Mouse (Mus musculus): Measurements from ENCODE around the gene Ces2g. TPM values are rescaled to one million over a fixed set of nuclear protein-coding genes. Genes with fewer than 3 reads are reported as not detected.

Ces2g gene
- 0.09 and 0.11 TPM in 2 replicates for total RNA-seq (2012; rRNA removed)

DNA sequence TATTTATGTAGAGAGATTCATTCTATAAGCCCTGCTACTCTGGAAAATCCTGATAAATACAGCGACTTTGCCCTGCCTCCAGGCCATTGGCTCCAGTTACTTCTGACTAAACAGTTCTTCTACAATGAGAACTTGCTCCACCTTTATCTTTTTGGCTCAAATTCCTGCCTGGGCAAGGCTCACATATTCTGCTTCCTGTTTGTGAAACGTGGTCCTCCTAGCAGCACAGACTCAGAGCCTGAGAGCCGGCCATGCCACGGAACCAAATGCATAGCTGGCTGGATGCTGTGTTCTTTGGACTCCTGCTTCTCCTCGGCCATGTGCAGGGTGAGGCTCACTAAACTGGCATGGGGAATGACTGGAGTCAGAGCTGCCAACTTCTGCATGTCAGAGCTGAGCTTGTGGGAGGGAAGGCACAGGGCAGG, at the start of gene Ces2g:
Gene Ces2g (plus strand): TSS at position 182 of the 425 bp plus-strand sequence.
- H3K9me3 ChIP-seq (ENCODE audit: control insufficient read depth, insufficient read depth, low read depth, low read length), result no peaks in the 10 kb centered on the region
- H3K27ac ChIP-seq (ENCODE audit: insufficient read depth, low read depth, low read length, poor library complexity, severe bottlenecking), result no peak within 1 kb of the TSS
- H3K36me3 ChIP-seq (ENCODE audit: control insufficient read depth, insufficient read depth, low read length, poor library complexity, severe bottlenecking), result no peaks in the 10 kb centered on the region
- no peaks in the 10 kb centered on the region for H3K4me1 ChIP-seq (ENCODE audit: control insufficient read depth in 2 of 2, insufficient read depth in 2 of 2, low read length in 2 of 2, poor library complexity in 1 of 2)
- in situ Hi-C loops (cut with MboI; ENCODE audit: low sequenced_read_pairs in 2 of 2, unreplicated experiment in 2 of 2), result no loop called here
- TF ChIP-seq ZC3H11A (IDR thresholded peaks at IDR 0.05; ENCODE audit: borderline replicate concordance, low read depth, low read length) (no peak), ZNF384 (IDR thresholded peaks at IDR 0.05; ENCODE audit: low read depth, low read length) (no peak), MAFK (IDR thresholded peaks at IDR 0.05; ENCODE audit: insufficient read depth, low read depth, low read length) (no peak), CHD2 (IDR thresholded peaks at IDR 0.05; ENCODE audit: low read depth, low read length) (no peak), HCFC1 (IDR thresholded peaks at IDR 0.05; ENCODE audit: borderline replicate concordance, insufficient read depth, low read length) (no peak)
- no peak for DNase-seq (ENCODE audit: low read depth, low spot score)
- no peak within 1 kb of the TSS for H3K4me3 ChIP-seq (ENCODE audit: insufficient read depth in 1 of 2, low read depth in 1 of 2, low read length in 2 of 2, poor library complexity in 1 of 2, severe bottlenecking in 1 of 2)
- no peak within 1 kb of the TSS for H3K9ac ChIP-seq (ENCODE audit: insufficient read depth, low read depth, low read length, poor library complexity, severe bottlenecking)

DNA sequence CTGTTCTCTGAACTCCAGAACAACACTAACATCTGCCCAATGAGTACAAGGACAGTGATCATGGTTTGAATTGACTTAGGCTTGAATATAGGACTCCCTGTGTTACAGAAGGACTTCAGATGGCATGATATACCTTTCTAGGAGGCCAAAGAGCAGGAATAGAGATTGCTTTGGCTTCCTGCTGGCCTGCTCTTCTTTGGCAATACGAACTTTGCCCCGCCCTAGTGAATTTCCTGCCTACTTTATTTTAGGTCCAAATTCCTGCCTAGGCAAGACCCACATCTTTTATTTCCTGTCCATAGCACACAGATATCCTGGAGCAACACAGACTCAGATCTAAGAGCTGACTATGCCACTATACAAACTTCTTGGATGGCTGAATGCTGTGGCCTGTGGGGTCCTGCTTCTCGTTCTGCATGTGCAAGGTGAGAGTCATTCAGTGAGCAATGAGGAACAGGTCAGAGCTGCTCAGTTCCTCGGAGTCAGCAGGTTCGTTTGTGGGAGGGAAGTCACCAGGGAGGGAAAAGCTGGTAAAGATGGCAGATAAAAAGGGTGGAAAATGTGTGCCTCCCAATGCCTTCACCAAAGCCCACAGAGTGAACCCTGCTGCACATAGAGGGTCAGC, 35.4 kb upstream of the Ces2g start, which contains the start of gene Ces2e:
Gene Ces2e (plus strand): TSS at position 289 of the 625 bp plus-strand sequence.
- DNase-seq (ENCODE audit: low read depth, low spot score), result no peak
- in situ Hi-C loops (cut with MboI; ENCODE audit: low sequenced_read_pairs in 2 of 2, unreplicated experiment in 2 of 2), result no loop called here

GRCm38 (mm10) chr8:104927301-104927700, 34.2 kb upstream of the Ces2g start:
- H3K4me3 ChIP-seq (ENCODE audit: insufficient read depth in 1 of 2, low read depth in 1 of 2, low read length in 2 of 2, poor library complexity in 1 of 2, severe bottlenecking in 1 of 2), result no peak overlapping the region
- H3K9ac ChIP-seq (ENCODE audit: insufficient read depth, low read depth, low read length, poor library complexity, severe bottlenecking), result no peak overlapping the region
- H3K4me1 ChIP-seq (ENCODE audit: control insufficient read depth in 2 of 2, insufficient read depth in 2 of 2, low read length in 2 of 2, poor library complexity in 1 of 2), result no peaks in the 10 kb centered on the region
- H3K27ac ChIP-seq (ENCODE audit: insufficient read depth, low read depth, low read length, poor library complexity, severe bottlenecking), result no peak overlapping the region
- no peak for DNase-seq (ENCODE audit: low read depth, low spot score)
- in situ Hi-C loops (cut with MboI; ENCODE audit: low sequenced_read_pairs in 2 of 2, unreplicated experiment in 2 of 2), result no loop called here
- no peaks in the 10 kb centered on the region for H3K9me3 ChIP-seq (ENCODE audit: control insufficient read depth, insufficient read depth, low read depth, low read length)
- no peak for TF ChIP-seq ZC3H11A (IDR thresholded peaks at IDR 0.05; ENCODE audit: borderline replicate concordance, low read depth, low read length)
- TF ChIP-seq CHD2 (IDR thresholded peaks at IDR 0.05; ENCODE audit: low read depth, low read length), result no peak
- no peak for TF ChIP-seq HCFC1 (IDR thresholded peaks at IDR 0.05; ENCODE audit: borderline replicate concordance, insufficient read depth, low read length)
- TF ChIP-seq MAFK (IDR thresholded peaks at IDR 0.05; ENCODE audit: insufficient read depth, low read depth, low read length), result no peak
- TF ChIP-seq ZNF384 (IDR thresholded peaks at IDR 0.05; ENCODE audit: low read depth, low read length), result no peak
- no peaks in the 10 kb centered on the region for H3K36me3 ChIP-seq (ENCODE audit: control insufficient read depth, insufficient read depth, low read length, poor library complexity, severe bottlenecking)

More for the DNA sequence above, 35.4 kb upstream of the Ces2g start, which contains the start of gene Ces2e:
- no peaks in the 10 kb centered on the region for H3K9me3 ChIP-seq (ENCODE audit: control insufficient read depth, insufficient read depth, low read depth, low read length)
- no peak within 1 kb of the TSS for H3K27ac ChIP-seq (ENCODE audit: insufficient read depth, low read depth, low read length, poor library complexity, severe bottlenecking)
- H3K4me3 ChIP-seq (ENCODE audit: insufficient read depth in 1 of 2, low read depth in 1 of 2, low read length in 2 of 2, poor library complexity in 1 of 2, severe bottlenecking in 1 of 2), result no peak within 1 kb of the TSS
- H3K36me3 ChIP-seq (ENCODE audit: control insufficient read depth, insufficient read depth, low read length, poor library complexity, severe bottlenecking), result no peaks in the 10 kb centered on the region
- TF ChIP-seq CHD2 (IDR thresholded peaks at IDR 0.05; ENCODE audit: low read depth, low read length), result no peak
- no peaks in the 10 kb centered on the region for H3K4me1 ChIP-seq (ENCODE audit: control insufficient read depth in 2 of 2, insufficient read depth in 2 of 2, low read length in 2 of 2, poor library complexity in 1 of 2)
- H3K9ac ChIP-seq (ENCODE audit: insufficient read depth, low read depth, low read length, poor library complexity, severe bottlenecking), result no peak within 1 kb of the TSS

DNA sequence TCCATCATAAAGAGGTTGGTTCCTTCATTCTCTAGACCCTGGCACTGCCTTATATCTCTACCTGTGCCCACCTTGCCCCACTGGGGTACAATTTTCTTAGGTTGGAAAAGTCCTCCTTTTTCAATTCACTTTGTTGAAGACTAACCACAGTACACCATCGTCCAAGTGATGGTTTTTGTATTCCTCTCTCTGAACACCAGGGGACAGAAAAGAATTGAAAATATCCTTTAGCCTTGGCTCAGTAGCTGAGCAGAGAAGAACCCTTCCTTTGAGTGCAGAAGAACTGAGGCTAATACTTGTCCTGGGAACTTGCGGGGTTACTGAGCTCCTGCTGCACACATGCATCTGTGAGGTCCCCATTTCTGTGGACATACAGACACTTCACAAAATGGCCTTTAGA, 16.9 kb upstream of the Ces2g start:
- no peak overlapping the region for H3K27ac ChIP-seq (ENCODE audit: insufficient read depth, low read depth, low read length, poor library complexity, severe bottlenecking)
- no peak overlapping the region for H3K4me3 ChIP-seq (ENCODE audit: insufficient read depth in 1 of 2, low read depth in 1 of 2, low read length in 2 of 2, poor library complexity in 1 of 2, severe bottlenecking in 1 of 2)
- no peaks in the 10 kb centered on the region for H3K36me3 ChIP-seq (ENCODE audit: control insufficient read depth, insufficient read depth, low read length, poor library complexity, severe bottlenecking)
- no peaks in the 10 kb centered on the region for H3K9me3 ChIP-seq (ENCODE audit: control insufficient read depth, insufficient read depth, low read depth, low read length)
- no peak for TF ChIP-seq CHD2 (IDR thresholded peaks at IDR 0.05; ENCODE audit: low read depth, low read length)
- no peak for TF ChIP-seq ZNF384 (IDR thresholded peaks at IDR 0.05; ENCODE audit: low read depth, low read length)
- TF ChIP-seq MAFK (IDR thresholded peaks at IDR 0.05; ENCODE audit: insufficient read depth, low read depth, low read length), result no peak
- TF ChIP-seq HCFC1 (IDR thresholded peaks at IDR 0.05; ENCODE audit: borderline replicate concordance, insufficient read depth, low read length), result no peak
- in situ Hi-C loops (cut with MboI; ENCODE audit: low sequenced_read_pairs in 2 of 2, unreplicated experiment in 2 of 2), result no loop called here
- DNase-seq (ENCODE audit: low read depth, low spot score), result no peak
- H3K9ac ChIP-seq (ENCODE audit: insufficient read depth, low read depth, low read length, poor library complexity, severe bottlenecking), result no peak overlapping the region
- H3K4me1 ChIP-seq (ENCODE audit: control insufficient read depth in 2 of 2, insufficient read depth in 2 of 2, low read length in 2 of 2, poor library complexity in 1 of 2), result no peaks in the 10 kb centered on the region

DNA sequence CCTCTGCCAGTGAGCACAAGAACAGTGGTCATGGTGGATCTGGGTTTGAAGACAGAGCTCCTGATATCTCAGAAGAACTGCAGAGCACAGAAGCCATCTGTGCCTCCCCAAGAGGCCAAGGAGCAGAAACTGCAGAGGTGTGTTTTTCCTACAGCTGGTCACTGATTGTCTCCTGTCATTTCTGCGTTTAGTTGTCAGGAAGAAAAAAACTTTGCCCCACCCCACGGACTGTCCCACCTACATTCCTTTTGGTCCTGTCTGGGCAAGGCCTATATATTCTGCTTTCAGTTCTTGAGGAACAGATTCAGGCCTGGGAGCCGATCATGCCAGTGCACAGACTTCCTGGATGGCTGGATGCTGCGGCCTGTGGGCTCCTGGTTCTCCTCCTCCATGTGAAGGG, 14.5 kb upstream of the Ces2g start, which contains the start of gene Ces2f:
Gene Ces2f (plus strand): TSS at position 301 of the 400 bp plus-strand sequence.
- in situ Hi-C loops (cut with MboI; ENCODE audit: low sequenced_read_pairs in 2 of 2, unreplicated experiment in 2 of 2), result no loop called here
- no peak within 1 kb of the TSS for H3K4me3 ChIP-seq (ENCODE audit: insufficient read depth in 1 of 2, low read depth in 1 of 2, low read length in 2 of 2, poor library complexity in 1 of 2, severe bottlenecking in 1 of 2)
- no peak within 1 kb of the TSS for H3K27ac ChIP-seq (ENCODE audit: insufficient read depth, low read depth, low read length, poor library complexity, severe bottlenecking)
- H3K4me1 ChIP-seq (ENCODE audit: control insufficient read depth in 2 of 2, insufficient read depth in 2 of 2, low read length in 2 of 2, poor library complexity in 1 of 2), result no peaks in the 10 kb centered on the region
- no peak within 1 kb of the TSS for H3K9ac ChIP-seq (ENCODE audit: insufficient read depth, low read depth, low read length, poor library complexity, severe bottlenecking)
- no peak for DNase-seq (ENCODE audit: low read depth, low spot score)
- H3K9me3 ChIP-seq (ENCODE audit: control insufficient read depth, insufficient read depth, low read depth, low read length), result no peaks in the 10 kb centered on the region
- no peaks in the 10 kb centered on the region for H3K36me3 ChIP-seq (ENCODE audit: control insufficient read depth, insufficient read depth, low read length, poor library complexity, severe bottlenecking)
- TF ChIP-seq CHD2 (IDR thresholded peaks at IDR 0.05; ENCODE audit: low read depth, low read length) (no peak), ZC3H11A (IDR thresholded peaks at IDR 0.05; ENCODE audit: borderline replicate concordance, low read depth, low read length) (no peak), HCFC1 (IDR thresholded peaks at IDR 0.05; ENCODE audit: borderline replicate concordance, insufficient read depth, low read length) (no peak), MAFK (IDR thresholded peaks at IDR 0.05; ENCODE audit: insufficient read depth, low read depth, low read length) (no peak), ZNF384 (IDR thresholded peaks at IDR 0.05; ENCODE audit: low read depth, low read length) (no peak)

Measured in ES-E14 (cell line).